ENCODE assay signal across 16 mouse cellular contexts in genomic region chr10:59755681-59756080, GRCm38 (mm10). TPM values are rescaled to one million over a fixed set of nuclear protein-coding genes. Genes with fewer than 3 reads are reported as not detected.
DNase-seq lines count a peak whose midpoint lies in the region; ATAC-seq lines count a peak whose summit lies in the region.
"Had no signal": no experiment of that assay in that cellular context is flagged by ENCODE, and none has a peak within 500 bp of the region (broad histone marks: within the 10 kb centered on the region; RNA-seq: fewer than 3 reads in every experiment).

No protein-coding gene starts in this region.

- no peak for ATAC-seq in hindbrain, embryonic 12.5 days (ENCODE audit: low FRiP score)
- no peak for ATAC-seq in hindbrain, embryonic 11.5 days (ENCODE audit: low FRiP score)
- ATAC-seq in neural tube, embryonic 13.5 days (ENCODE audit: low read depth), result 0 out of 2 replicates have a peak, but pooled peaks have one; percentile 40
- ATAC-seq in neural tube, embryonic 15.5 days (ENCODE audit: low FRiP score), result no peak
- ATAC-seq in forebrain, embryonic 16.5 days, result peak; percentile 38; the same call in 1 of the 2 replicates
- ATAC-seq: intestine, embryonic 15.5 days had no signal

- H3K9me3 ChIP-seq in hindbrain, embryonic 12.5 days (replicated peaks), result no peaks in the 10 kb centered on the region
- no peaks in the 10 kb centered on the region for H3K9me3 ChIP-seq in hindbrain, embryonic 11.5 days (ENCODE audit: control insufficient read depth, low read length)
- no peaks in the 10 kb centered on the region for H3K9me3 ChIP-seq in neural tube, embryonic 13.5 days
- no peaks in the 10 kb centered on the region for H3K9me3 ChIP-seq in neural tube, embryonic 15.5 days (replicated peaks)
- H3K9me3 ChIP-seq in forebrain, embryonic 16.5 days (ENCODE audit: control insufficient read depth, low read length), result no peaks in the 10 kb centered on the region
- H3K9me3 ChIP-seq: hindbrain, embryonic 10.5 days; intestine, embryonic 15.5 days; midbrain, embryonic 12.5 days had no signal

- peaks cover 12% of the 10 kb centered on the region; the same call in 1 of the 2 replicates for H3K4me1 ChIP-seq in hindbrain, embryonic 12.5 days
- no peaks in the 10 kb centered on the region for H3K4me1 ChIP-seq in hindbrain, embryonic 11.5 days (replicated peaks; ENCODE audit: control insufficient read depth, insufficient read depth, low read length)
- H3K4me1 ChIP-seq in neural tube, embryonic 13.5 days (replicated peaks), result peaks cover 20% of the 10 kb centered on the region
- H3K4me1 ChIP-seq in neural tube, embryonic 15.5 days, result peaks cover 9% of the 10 kb centered on the region; the same call in 1 of the 2 replicates
- H3K4me1 ChIP-seq in forebrain, embryonic 16.5 days (replicated peaks; ENCODE audit: control insufficient read depth, insufficient read depth, low read length), result peaks cover 6% of the 10 kb centered on the region
- H3K4me1 ChIP-seq: intestine, embryonic 15.5 days had no signal

- intact Hi-C loops in heart, postnatal 10 days (cut with DNase I), result no loop called here

- H3K27ac ChIP-seq in hindbrain, embryonic 12.5 days, result 0 out of 2 replicates have a peak overlapping the region, but pooled peaks have one; percentile 12
- H3K27ac ChIP-seq in hindbrain, embryonic 11.5 days (ENCODE audit: low read depth, low read length), result no peak overlapping the region
- H3K27ac ChIP-seq in neural tube, embryonic 13.5 days (replicated peaks), result no peak overlapping the region
- H3K27ac ChIP-seq in neural tube, embryonic 15.5 days (replicated peaks), result no peak overlapping the region
- H3K27ac ChIP-seq in forebrain, embryonic 16.5 days (ENCODE audit: low read length), result no peak overlapping the region
- H3K27ac ChIP-seq: hindbrain, embryonic 10.5 days; intestine, embryonic 15.5 days; liver, embryonic 14.5 days; midbrain, embryonic 12.5 days had no signal

- DNase-seq in hindbrain, embryonic 11.5 days (ENCODE audit: low spot score), result no peak
- DNase-seq in heart, postnatal 4 days, result no peak
- DNase-seq in heart, postnatal 10 days, result no peak
- DNase-seq: adrenal gland, postnatal 10 days; cerebellum, adult 11-12 months; cerebellum, postnatal 36 days; right cerebral cortex, postnatal 25 days; thymus, postnatal 25 days had no signal

- no peak overlapping the region for H3K4me3 ChIP-seq in hindbrain, embryonic 12.5 days
- H3K4me3 ChIP-seq in hindbrain, embryonic 11.5 days (ENCODE audit: low read depth, low read length), result no peak overlapping the region
- no peak overlapping the region for H3K4me3 ChIP-seq in neural tube, embryonic 13.5 days
- H3K4me3 ChIP-seq in neural tube, embryonic 15.5 days (replicated peaks), result no peak overlapping the region
- H3K4me3 ChIP-seq in forebrain, embryonic 16.5 days (replicated peaks; ENCODE audit: low read length), result no peak overlapping the region
- H3K4me3 ChIP-seq: hindbrain, embryonic 10.5 days; intestine, embryonic 15.5 days; midbrain, embryonic 12.5 days had no signal

- no peak overlapping the region for H3K9ac ChIP-seq in hindbrain, embryonic 12.5 days
- H3K9ac ChIP-seq in hindbrain, embryonic 11.5 days (ENCODE audit: low read depth, low read length), result no peak overlapping the region
- H3K9ac ChIP-seq in neural tube, embryonic 13.5 days, result no peak overlapping the region
- no peak overlapping the region for H3K9ac ChIP-seq in neural tube, embryonic 15.5 days (replicated peaks)
- H3K9ac ChIP-seq in forebrain, embryonic 16.5 days (replicated peaks; ENCODE audit: low read depth, low read length), result no peak overlapping the region
- H3K9ac ChIP-seq: intestine, embryonic 15.5 days; liver, embryonic 14.5 days; midbrain, embryonic 12.5 days had no signal

- no peaks in the 10 kb centered on the region for H3K27me3 ChIP-seq in hindbrain, embryonic 12.5 days
- H3K27me3 ChIP-seq in hindbrain, embryonic 11.5 days (ENCODE audit: control insufficient read depth, insufficient read depth, low read length), result no peaks in the 10 kb centered on the region
- no peaks in the 10 kb centered on the region for H3K27me3 ChIP-seq in neural tube, embryonic 13.5 days
- no peaks in the 10 kb centered on the region for H3K27me3 ChIP-seq in neural tube, embryonic 15.5 days (replicated peaks)
- H3K27me3 ChIP-seq in forebrain, embryonic 16.5 days (replicated peaks; ENCODE audit: control insufficient read depth, insufficient read depth, low read length), result no peaks in the 10 kb centered on the region
- H3K27me3 ChIP-seq: intestine, embryonic 15.5 days; midbrain, embryonic 12.5 days had no signal

- H3K4me2 ChIP-seq in hindbrain, embryonic 12.5 days (replicated peaks), result no peak overlapping the region
- H3K4me2 ChIP-seq in hindbrain, embryonic 11.5 days (replicated peaks; ENCODE audit: low read depth, low read length), result no peak overlapping the region
- H3K4me2 ChIP-seq in neural tube, embryonic 13.5 days, result no peak overlapping the region
- H3K4me2 ChIP-seq in neural tube, embryonic 15.5 days, result no peak overlapping the region; the same call in 1 of the 2 replicates
- H3K4me2 ChIP-seq in forebrain, embryonic 16.5 days (ENCODE audit: low read length), result peak overlapping the region; percentile 18
- H3K4me2 ChIP-seq: intestine, embryonic 15.5 days; midbrain, embryonic 12.5 days had no signal

- H3K36me3 ChIP-seq in hindbrain, embryonic 12.5 days, result peaks cover 7% of the 10 kb centered on the region; the same call in 1 of the 2 replicates
- H3K36me3 ChIP-seq in hindbrain, embryonic 11.5 days (ENCODE audit: control insufficient read depth, insufficient read depth, low read length), result no peaks in the 10 kb centered on the region
- peaks cover 6% of the 10 kb centered on the region; the same call in 1 of the 2 replicates for H3K36me3 ChIP-seq in neural tube, embryonic 13.5 days
- H3K36me3 ChIP-seq in neural tube, embryonic 15.5 days, result peaks cover 7% of the 10 kb centered on the region
- 0 out of 2 replicates have a peak, but pooled peaks cover 5% of the 10 kb centered on the region for H3K36me3 ChIP-seq in forebrain, embryonic 16.5 days (ENCODE audit: control insufficient read depth, insufficient read depth)

- 74% methylated on average over 11 of the region's 11 CpGs for WGBS in hindbrain, embryonic 12.5 days
- WGBS in hindbrain, embryonic 11.5 days, result 87% methylated on average over 11 of the region's 11 CpGs
- 78% methylated on average over 11 of the region's 11 CpGs for WGBS in neural tube, embryonic 13.5 days
- WGBS in neural tube, embryonic 15.5 days, result 74% methylated on average over 11 of the region's 11 CpGs
- WGBS in forebrain, embryonic 16.5 days, result 30% methylated on average over 11 of the region's 11 CpGs

RNA-seq across cellular contexts. Expression of gene Micu1, which starts 53.4 kb away (rescaled TPM):
- polyA plus RNA-seq in hindbrain, embryonic 12.5 days (2016; fragmentation: Nextera tagmentation; extraction: Ambion mirVana), result 75.8 and 78.1 TPM in 2 replicates
- polyA plus RNA-seq in hindbrain, embryonic 11.5 days (2014; fragmentation: Nextera tagmentation; extraction: Ambion mirVana), result 60.4 and 69.0 TPM in 2 replicates
- polyA plus RNA-seq in neural tube, embryonic 13.5 days (2015; fragmentation: Nextera tagmentation; extraction: Ambion mirVana), result 84.1 and 87.9 TPM in 2 replicates
- 88.2 and 92.6 TPM in 2 replicates for polyA plus RNA-seq in neural tube, embryonic 15.5 days (2015; fragmentation: Nextera tagmentation; extraction: Ambion mirVana)
- polyA plus RNA-seq in forebrain, embryonic 16.5 days (2015; fragmentation: Nextera tagmentation; extraction: Ambion mirVana), result 76.0 and 76.4 TPM in 2 replicates
- 10 to 100 TPM; 30.8 to 34.7 TPM for total RNA-seq in heart, postnatal 4 days (2021)
- total RNA-seq in heart, postnatal 10 days (2021), result 10 to 100 TPM; 25.9 to 26.4 TPM

Comparison
In these comparisons a context has a peak if more than half of its experiments do, and no peak if none do; other contexts are left out.
1. ATAC-seq: peak in neural tube, embryonic 13.5 days (single experiment) and forebrain, embryonic 16.5 days (single experiment); none in hindbrain, embryonic 12.5 days (single experiment), hindbrain, embryonic 11.5 days (single experiment) and neural tube, embryonic 15.5 days (single experiment).